Comparison of ENCODE assay signal across 8 mouse cellular contexts in genomic region chr1:64078747-64079211, GRCm38 (mm10). TPM values are rescaled to one million over a fixed set of nuclear protein-coding genes. Genes with fewer than 3 reads are reported as not detected.
A peak's percentile ranks its signal among the peaks of the same experiment; 100 is the strongest.
DNase-seq lines count a peak whose midpoint lies in the region; ATAC-seq lines count a peak whose summit lies in the region.

No protein-coding gene starts in this region.

- ATAC-seq in embryonic facial prominence, embryonic 11.5 days (replicated peaks; ENCODE audit: insufficient number of reproducible peaks, low FRiP score, low TSS enrichment, low read depth), result peak; percentile 82; the same call in 1 of the 2 replicates
- ATAC-seq in hematopoietic stem cell, adult 5-6 weeks (replicated peaks in 1 of 2; ENCODE audit: insufficient read depth in 1 of 2, low FRiP score in 2 of 2, low TSS enrichment in 1 of 2, low read depth in 1 of 2, poor library complexity in 2 of 2, severe bottlenecking in 2 of 2), result peak; percentile 2 to 39; a peak in 1 of 4 replicates
- 0 out of 2 replicates have a peak, but pooled peaks have one; percentile 16 for ATAC-seq in megakaryocyte-erythroid progenitor cell, adult 5-6 weeks (replicated peaks; ENCODE audit: low FRiP score, low TSS enrichment, poor library complexity, severe bottlenecking)

- intact Hi-C loops in left cerebral cortex, postnatal 14 days (cut with DNase I), result loop anchor here (5.0 kb wide), 1 partner anchor 39 kb away; no protein-coding TSS in a partner anchor

- H3K4me2 ChIP-seq in embryonic facial prominence, embryonic 11.5 days (ENCODE audit: low read depth, low read length), result no peak overlapping the region

- H3K9me3 ChIP-seq in embryonic facial prominence, embryonic 11.5 days (replicated peaks; ENCODE audit: control insufficient read depth, low read length), result no peaks in the 10 kb centered on the region
- H3K9me3 ChIP-seq in embryonic facial prominence, embryonic 10.5 days, result no peaks in the 10 kb centered on the region

- H3K4me3 ChIP-seq in embryonic facial prominence, embryonic 11.5 days (ENCODE audit: low read depth, low read length), result no peak overlapping the region
- no peak overlapping the region for H3K4me3 ChIP-seq in embryonic facial prominence, embryonic 10.5 days

- H3K36me3 ChIP-seq in embryonic facial prominence, embryonic 11.5 days (replicated peaks; ENCODE audit: control insufficient read depth, insufficient read depth, low read depth, low read length), result no peaks in the 10 kb centered on the region
- H3K36me3 ChIP-seq in embryonic facial prominence, embryonic 10.5 days (replicated peaks), result peaks cover 35% of the 10 kb centered on the region

- H3K4me1 ChIP-seq in embryonic facial prominence, embryonic 11.5 days (ENCODE audit: control insufficient read depth, insufficient read depth, low read length), result no peaks in the 10 kb centered on the region
- H3K4me1 ChIP-seq in embryonic facial prominence, embryonic 10.5 days, result 0 out of 2 replicates have a peak, but pooled peaks cover 10% of the 10 kb centered on the region

- 83% methylated on average over 20 of the region's 20 CpGs for WGBS in embryonic facial prominence, embryonic 11.5 days
- 84% methylated on average over 20 of the region's 20 CpGs for WGBS in embryonic facial prominence, embryonic 10.5 days

- DNase-seq in embryonic facial prominence, embryonic 11.5 days (ENCODE audit: low spot score), result no peak
- no peak for DNase-seq in embryonic facial prominence, embryonic 10.5 days (ENCODE audit: low spot score)
- DNase-seq in thymus, postnatal 14 days, result peak; percentile 13
- DNase-seq in thymus, adult 18-20 months, result no peak
- DNase-seq in layer of hippocampus, postnatal 25 days (ENCODE audit: extremely low spot score in 1 of 2, low spot score in 1 of 2), result no peak
- DNase-seq in left cerebral cortex, postnatal 14 days (ENCODE audit: low spot score in 2 of 2), result no peak

- H3K9ac ChIP-seq in embryonic facial prominence, embryonic 11.5 days (replicated peaks; ENCODE audit: low read length), result no peak overlapping the region

- H3K27me3 ChIP-seq in embryonic facial prominence, embryonic 11.5 days (ENCODE audit: control insufficient read depth, insufficient read depth, low read length), result no peaks in the 10 kb centered on the region
- H3K27me3 ChIP-seq in embryonic facial prominence, embryonic 10.5 days (replicated peaks; ENCODE audit: low read depth, poor library complexity, severe bottlenecking), result no peaks in the 10 kb centered on the region

- H3K27ac ChIP-seq in embryonic facial prominence, embryonic 11.5 days (replicated peaks; ENCODE audit: low read depth, low read length), result no peak overlapping the region
- no peak overlapping the region for H3K27ac ChIP-seq in embryonic facial prominence, embryonic 10.5 days (replicated peaks)

RNA-seq across cellular contexts. Expression of gene Klf7, which starts 43.3 kb away (rescaled TPM):
- polyA plus RNA-seq in embryonic facial prominence, embryonic 11.5 days (2014; fragmentation: Nextera tagmentation; extraction: Ambion mirVana), result 15.6 and 16.3 TPM in 2 replicates
- polyA plus RNA-seq in embryonic facial prominence, embryonic 10.5 days (2016; fragmentation: Nextera tagmentation; extraction: Ambion mirVana), result 14.8 and 15.2 TPM in 2 replicates
- total RNA-seq in hematopoietic stem cell, adult 5-6 weeks (2017), result 3.0 and 6.0 TPM in 2 replicates
- 3.7 and 5.1 TPM in 2 replicates for total RNA-seq in megakaryocyte-erythroid progenitor cell, adult 5-6 weeks (2014; fragmentation: Nextera tagmentation)
- 3.0 and 3.7 TPM in 2 replicates for total RNA-seq in megakaryocyte-erythroid progenitor cell, adult 5-6 weeks (2017)
- total RNA-seq in layer of hippocampus, postnatal 25 days (2021), result 10 to 100 TPM; 33.4 to 41.3 TPM
- total RNA-seq in left cerebral cortex, postnatal 14 days (2021), result 10 to 100 TPM; 54.2 to 55.8 TPM

Comparison
In these comparisons a context has a peak if more than half of its experiments do, and no peak if none do; other contexts are left out.
1. ATAC-seq: peak in every context shown above with its lines; median percentile 82 in embryonic facial prominence, embryonic 11.5 days; 20 in hematopoietic stem cell, adult 5-6 weeks; 16 in megakaryocyte-erythroid progenitor cell, adult 5-6 weeks.